20 mouse cellular contexts compared by ENCODE assay signal in genomic region chr11:117879676-117880075, GRCm38 (mm10). TPM values are rescaled to one million over a fixed set of nuclear protein-coding genes. Genes with fewer than 3 reads are reported as not detected.
DNase-seq lines count a peak whose midpoint lies in the region; ATAC-seq and TF ChIP-seq lines count a peak whose summit lies in the region.
"Had no signal": no experiment of that assay in that cellular context is flagged by ENCODE, and none has a peak within 500 bp of the region (broad histone marks: within the 10 kb centered on the region; RNA-seq: fewer than 3 reads in every experiment).

No protein-coding gene starts in this region.

- H3K79me2 ChIP-seq in macrophage (ENCODE audit: inconsistent target): no peaks in the 10 kb centered on the region

- 71% methylated on average over 6 of the region's 6 CpGs for WGBS in heart, embryonic 10.5 days
- WGBS in lung, postnatal 0 days: 73% methylated on average over 6 of the region's 6 CpGs
- 87% methylated on average over 6 of the region's 6 CpGs for WGBS in macrophage (ENCODE audit: missing documents)

- H3K9me3 ChIP-seq in heart, embryonic 10.5 days: no peaks in the 10 kb centered on the region
- H3K9me3 ChIP-seq in lung, postnatal 0 days (ENCODE audit: low read length): no peaks in the 10 kb centered on the region
- H3K9me3 ChIP-seq: forebrain, embryonic 15.5 days; heart, embryonic 13.5 days; limb, embryonic 13.5 days had no signal

- no peak overlapping the region for H3K4me2 ChIP-seq in lung, postnatal 0 days (replicated peaks; ENCODE audit: low read depth, low read length)
- H3K4me2 ChIP-seq: forebrain, embryonic 15.5 days; heart, embryonic 13.5 days; midbrain, embryonic 11.5 days had no signal

- no peaks in the 10 kb centered on the region for H3K36me3 ChIP-seq in heart, embryonic 10.5 days
- no peaks in the 10 kb centered on the region for H3K36me3 ChIP-seq in lung, postnatal 0 days (ENCODE audit: insufficient read depth, low read length)
- no peaks in the 10 kb centered on the region for H3K36me3 ChIP-seq in macrophage (ENCODE audit: inconsistent target)
- H3K36me3 ChIP-seq: forebrain, embryonic 15.5 days; heart, embryonic 13.5 days; limb, embryonic 13.5 days had no signal

- peaks cover 69% of the 10 kb centered on the region for H3K4me1 ChIP-seq in heart, embryonic 10.5 days
- H3K4me1 ChIP-seq in lung, postnatal 0 days (ENCODE audit: insufficient read depth, low read depth, low read length): peaks cover 33% of the 10 kb centered on the region; the same call in 1 of the 2 replicates

- DNase-seq in heart, embryonic 10.5 days (ENCODE audit: low spot score): no peak
- no peak for DNase-seq in heart, adult 9 months (ENCODE audit: low spot score in 2 of 2)
- DNase-seq in lung, postnatal 0 days (ENCODE audit: low spot score): peak; percentile 69
- no peak for DNase-seq in lung, postnatal 25 days (ENCODE audit: low spot score)
- DNase-seq in ES-CJ7 (ENCODE audit: low read depth, low spot score): peak; percentile 68
- no peak for DNase-seq in layer of hippocampus, postnatal 25 days (ENCODE audit: extremely low spot score in 1 of 2, low spot score in 1 of 2)
- no peak for DNase-seq in frontal cortex, postnatal 36 days (ENCODE audit: low spot score in 2 of 2)
- DNase-seq: adrenal gland, postnatal 25 days; heart, postnatal 36 days; kidney, adult 11 months; kidney, postnatal 14 days; lung, adult 18-20 months; right cerebral cortex, postnatal 25 days had no signal

- no peak overlapping the region for H3K4me3 ChIP-seq in heart, embryonic 10.5 days
- no peak overlapping the region for H3K4me3 ChIP-seq in lung, postnatal 0 days (ENCODE audit: low read depth, low read length)
- H3K4me3 ChIP-seq in macrophage (ENCODE audit: inconsistent target): no peak overlapping the region
- H3K4me3 ChIP-seq: forebrain, embryonic 15.5 days; heart, embryonic 13.5 days; limb, embryonic 13.5 days had no signal

- H3K27me3 ChIP-seq in heart, embryonic 10.5 days (ENCODE audit: insufficient read depth, poor library complexity, severe bottlenecking): 0 out of 2 replicates have a peak, but pooled peaks cover 4% of the 10 kb centered on the region
- H3K27me3 ChIP-seq in lung, postnatal 0 days (replicated peaks; ENCODE audit: insufficient read depth, low read length): no peaks in the 10 kb centered on the region
- H3K27me3 ChIP-seq: limb, embryonic 13.5 days had no signal

- 0 out of 2 replicates have a peak overlapping the region, but pooled peaks have one; percentile 13 for H3K27ac ChIP-seq in heart, embryonic 10.5 days
- no peak overlapping the region for H3K27ac ChIP-seq in lung, postnatal 0 days (ENCODE audit: low read length)
- peak overlapping the region; percentile 99 for H3K27ac ChIP-seq in macrophage
- H3K27ac ChIP-seq: limb, embryonic 13.5 days had no signal

- TF ChIP-seq CTCF in lung, postnatal 0 days (IDR thresholded peaks at IDR 0.05): no peak

- no peak overlapping the region for H3K9ac ChIP-seq in lung, postnatal 0 days (replicated peaks; ENCODE audit: low read depth)
- H3K9ac ChIP-seq: forebrain, embryonic 15.5 days; limb, embryonic 13.5 days had no signal

- ATAC-seq in lung, postnatal 0 days: no peak

- TF ChIP-seq EP300 in lung, postnatal 0 days (IDR thresholded peaks at IDR 0.05): no peak

RNA-seq across cellular contexts. Expression of gene Tha1, which starts 6.4 kb away (rescaled TPM):
- 4.0 and 4.3 TPM in 2 replicates for polyA plus RNA-seq in heart, embryonic 10.5 days (2016; fragmentation: Nextera tagmentation; extraction: Ambion mirVana)
- 6.3 and 8.4 TPM in 2 replicates for polyA plus RNA-seq in lung, postnatal 0 days (2015; fragmentation: Nextera tagmentation; extraction: Ambion mirVana)
- total RNA-seq in macrophage (2018; cell fraction: chromatin; rRNA removed): 10 to 100 TPM; 12.7 to 60.0 (median 22.5) TPM
- total RNA-seq in macrophage (2018; cell fraction: cytosol; rRNA removed): 10 to 100 TPM in 1 of 26 experiments, 1 to 10 TPM in 25; 2.6 to 10.4 (median 6.4) TPM
- total RNA-seq in macrophage (2018; cell fraction: nucleus; rRNA removed): 10 to 100 TPM in 25 of 26 experiments, 1 to 10 TPM in 1; 9.3 to 48.0 (median 19.3) TPM
- polyA plus RNA-seq in macrophage (2018): 3.0 to 8.4 TPM (median 4.9 TPM) in 3 replicates
- total RNA-seq in layer of hippocampus, postnatal 25 days (2021): 1 to 10 TPM; 4.2 TPM

RNA-seq across cellular contexts. Expression of gene Tmem235, which starts 19.1 kb away (rescaled TPM):
- polyA plus RNA-seq in heart, embryonic 10.5 days (2016; fragmentation: Nextera tagmentation; extraction: Ambion mirVana): not detected in 2 replicates
- polyA plus RNA-seq in lung, postnatal 0 days (2015; fragmentation: Nextera tagmentation; extraction: Ambion mirVana): not detected in 2 replicates
- total RNA-seq in macrophage (2018; cell fraction: chromatin; rRNA removed): under 1 TPM in 2 of 26 experiments, not detected in 24; 0.45 to 0.88 TPM
- not detected for total RNA-seq in macrophage (2018; cell fraction: cytosol; rRNA removed)
- total RNA-seq in macrophage (2018; cell fraction: nucleus; rRNA removed): under 1 TPM in 1 of 26 experiments, not detected in 25; 0.37 TPM
- polyA plus RNA-seq in macrophage (2018): not detected in 3 replicates
- not detected for total RNA-seq in layer of hippocampus, postnatal 25 days (2021)
- total RNA-seq: adrenal gland, postnatal 25 days; gastrocnemius, adult 18-20 months; heart, postnatal 36 days had no signal
- polyA plus RNA-seq: forebrain, embryonic 15.5 days; gonadal fat pad, adult 2 months; heart, embryonic 13.5 days; limb, embryonic 13.5 days; midbrain, embryonic 11.5 days had no signal

RNA-seq across cellular contexts. Expression of gene Birc5, which starts 30.6 kb away (rescaled TPM):
- polyA plus RNA-seq in heart, embryonic 10.5 days (2016; fragmentation: Nextera tagmentation; extraction: Ambion mirVana): 275 and 334 TPM in 2 replicates
- polyA plus RNA-seq in lung, postnatal 0 days (2015; fragmentation: Nextera tagmentation; extraction: Ambion mirVana): 15.0 and 26.2 TPM in 2 replicates
- 10 to 100 TPM in 2 of 26 experiments, 1 to 10 TPM in 23, under 1 TPM in 1; 0.80 to 16.5 (median 4.9) TPM for total RNA-seq in macrophage (2018; cell fraction: chromatin; rRNA removed)
- total RNA-seq in macrophage (2018; cell fraction: cytosol; rRNA removed): 10 to 100 TPM in 3 of 26 experiments, 1 to 10 TPM in 23; 1.3 to 12.6 (median 4.6) TPM
- total RNA-seq in macrophage (2018; cell fraction: nucleus; rRNA removed): 10 to 100 TPM in 1 of 26 experiments, 1 to 10 TPM in 25; 1.6 to 19.6 (median 3.5) TPM
- polyA plus RNA-seq in macrophage (2018): 1.7 to 21.0 TPM (median 16.6 TPM) in 3 replicates
- 1 to 10 TPM; 1.2 to 1.3 TPM for total RNA-seq in layer of hippocampus, postnatal 25 days (2021)
- total RNA-seq: gastrocnemius, adult 18-20 months had no signal

RNA-seq across cellular contexts. Expression of gene Tk1, which starts 53.8 kb away (rescaled TPM):
- 124 and 134 TPM in 2 replicates for polyA plus RNA-seq in heart, embryonic 10.5 days (2016; fragmentation: Nextera tagmentation; extraction: Ambion mirVana)
- polyA plus RNA-seq in lung, postnatal 0 days (2015; fragmentation: Nextera tagmentation; extraction: Ambion mirVana): 12.4 and 16.0 TPM in 2 replicates
- 10 to 100 TPM in 14 of 26 experiments, 1 to 10 TPM in 11, under 1 TPM in 1; 0.92 to 30.5 (median 10.2) TPM for total RNA-seq in macrophage (2018; cell fraction: chromatin; rRNA removed)
- total RNA-seq in macrophage (2018; cell fraction: cytosol; rRNA removed): 1 to 10 TPM; 1.9 to 7.2 (median 3.2) TPM
- total RNA-seq in macrophage (2018; cell fraction: nucleus; rRNA removed): 10 to 100 TPM in 3 of 26 experiments, 1 to 10 TPM in 22, under 1 TPM in 1; 0.86 to 80.6 (median 3.9) TPM
- polyA plus RNA-seq in macrophage (2018): 1.1 to 37.4 TPM (median 6.2 TPM) in 3 replicates
- total RNA-seq in layer of hippocampus, postnatal 25 days (2021): 1 to 10 TPM; 1.1 TPM

RNA-seq across cellular contexts. Expression of gene Afmid, which starts 54.0 kb away (rescaled TPM):
- polyA plus RNA-seq in heart, embryonic 10.5 days (2016; fragmentation: Nextera tagmentation; extraction: Ambion mirVana): 8.8 and 13.5 TPM in 2 replicates
- 2.4 and 2.9 TPM in 2 replicates for polyA plus RNA-seq in lung, postnatal 0 days (2015; fragmentation: Nextera tagmentation; extraction: Ambion mirVana)
- total RNA-seq in macrophage (2018; cell fraction: chromatin; rRNA removed): 10 to 100 TPM in 23 of 26 experiments, 1 to 10 TPM in 3; 3.2 to 34.1 (median 21.9) TPM
- 1 to 10 TPM; 1.0 to 3.6 (median 2.4) TPM for total RNA-seq in macrophage (2018; cell fraction: cytosol; rRNA removed)
- total RNA-seq in macrophage (2018; cell fraction: nucleus; rRNA removed): 10 to 100 TPM in 12 of 26 experiments, 1 to 10 TPM in 14; 3.3 to 19.8 (median 9.4) TPM
- 2.9 to 4.4 TPM (median 3.6 TPM) in 3 replicates for polyA plus RNA-seq in macrophage (2018)
- total RNA-seq in layer of hippocampus, postnatal 25 days (2021): 1 to 10 TPM; 4.6 to 5.4 TPM

Comparison
In these comparisons a context has a peak if more than half of its experiments do, and no peak if none do; other contexts are left out.
1. DNase-seq: peak in lung, postnatal 0 days (single experiment) and ES-CJ7 (single experiment); none in heart, embryonic 10.5 days (single experiment), heart, adult 9 months (0 of 2), lung, postnatal 25 days (single experiment), layer of hippocampus, postnatal 25 days (0 of 2) and frontal cortex, postnatal 36 days (0 of 2).
2. RNA of gene Birc5, which starts 30.6 kb away (polyA plus RNA-seq): 275 to 334 TPM in heart, embryonic 10.5 days; 1.7 to 21.0 TPM in macrophage and 15.0 to 26.2 TPM in lung, postnatal 0 days; every median in the first group is over 10 times any median in the second.